Mouse (Mus musculus): ENCODE measurements around the gene Sort1.

Sort1 gene

GRCm38 (mm10) chr3:108325521-108325920 lies 41.6 kb downstream of the Sort1 start:
- DNase-seq (ENCODE audit: extremely low read depth, insufficient read length, low spot score) = no peak

- DNase-seq (ENCODE audit: extremely low read depth, insufficient read length, low spot score) = no peak
Observed at GRCm38 (mm10) chr3:108327275-108327674, 43.4 kb downstream of the Sort1 start.

DNA sequence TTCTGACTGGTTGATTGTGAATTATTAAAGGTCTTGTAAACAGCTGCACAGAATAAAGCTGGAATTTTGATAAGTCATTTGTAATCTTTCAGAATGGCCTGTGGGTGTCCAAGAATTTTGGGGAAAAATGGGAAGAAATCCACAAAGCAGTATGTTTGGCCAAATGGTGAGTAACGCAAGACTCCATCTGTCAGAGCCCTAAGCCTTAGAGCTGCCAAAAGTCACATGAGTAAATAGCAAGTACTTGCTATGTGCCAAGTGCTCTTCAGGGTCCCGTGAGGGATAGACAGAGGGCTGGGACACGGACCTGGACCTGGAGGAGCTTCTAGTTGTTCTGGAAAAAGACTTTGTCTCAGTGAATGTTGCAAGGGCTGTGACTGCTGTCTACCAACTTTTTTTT lies 44.0 kb downstream of the Sort1 start:
- DNase-seq (ENCODE audit: extremely low read depth, insufficient read length, low spot score) = no peak

GRCm38 (mm10) chr3:108328441-108328841 lies 44.6 kb downstream of the Sort1 start:
- peak; percentile 81 for DNase-seq (ENCODE audit: extremely low read depth, insufficient read length, low spot score)

GRCm38 (mm10) chr3:108330812-108331211 lies 46.9 kb downstream of the Sort1 start:
- no peak for DNase-seq (ENCODE audit: extremely low read depth, insufficient read length, low spot score)

DNA sequence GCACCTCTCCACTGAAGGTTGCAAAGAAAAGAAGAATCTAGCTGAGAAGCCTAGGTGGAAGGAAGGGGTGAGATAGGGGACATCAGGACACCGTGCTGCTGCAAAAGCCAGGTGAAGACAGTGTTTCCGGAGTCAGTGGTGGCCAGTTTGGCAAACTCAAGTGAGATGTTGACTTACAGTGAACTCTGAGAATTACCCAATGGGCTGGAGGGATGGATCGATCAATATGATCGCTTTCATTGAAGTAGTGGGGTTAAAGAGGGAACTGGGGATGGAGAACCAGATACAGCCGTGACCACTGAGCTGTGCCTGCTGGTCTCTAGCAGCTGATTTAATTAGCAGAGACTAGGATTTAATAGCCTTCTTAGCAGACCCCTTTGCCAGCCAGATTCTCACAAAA lies 53.0 kb downstream of the Sort1 start:
- no peak for DNase-seq (ENCODE audit: extremely low read depth, insufficient read length, low spot score)

GRCm38 (mm10) chr3:108341040-108341439 lies 57.2 kb downstream of the Sort1 start:
- no peak for DNase-seq (ENCODE audit: extremely low read depth, insufficient read length, low spot score)

- no peak for DNase-seq (ENCODE audit: extremely low read depth, insufficient read length, low spot score)
Observed at GRCm38 (mm10) chr3:108342185-108342584, 58.3 kb downstream of the Sort1 start.

- no peak for DNase-seq (ENCODE audit: extremely low read depth, insufficient read length, low spot score)
Observed at GRCm38 (mm10) chr3:108345855-108346254, 62.0 kb downstream of the Sort1 start.

GRCm38 (mm10) chr3:108348376-108348775 lies 64.5 kb downstream of the Sort1 start:
- no peak for DNase-seq (ENCODE audit: extremely low read depth, insufficient read length, low spot score)

- DNase-seq (ENCODE audit: extremely low read depth, insufficient read length, low spot score) = no peak
Observed at GRCm38 (mm10) chr3:108355245-108355644, 71.4 kb downstream of the Sort1 start.

- no peak for DNase-seq (ENCODE audit: extremely low read depth, insufficient read length, low spot score)
Observed at GRCm38 (mm10) chr3:108357051-108357450, 73.2 kb downstream of the Sort1 start.

DNA sequence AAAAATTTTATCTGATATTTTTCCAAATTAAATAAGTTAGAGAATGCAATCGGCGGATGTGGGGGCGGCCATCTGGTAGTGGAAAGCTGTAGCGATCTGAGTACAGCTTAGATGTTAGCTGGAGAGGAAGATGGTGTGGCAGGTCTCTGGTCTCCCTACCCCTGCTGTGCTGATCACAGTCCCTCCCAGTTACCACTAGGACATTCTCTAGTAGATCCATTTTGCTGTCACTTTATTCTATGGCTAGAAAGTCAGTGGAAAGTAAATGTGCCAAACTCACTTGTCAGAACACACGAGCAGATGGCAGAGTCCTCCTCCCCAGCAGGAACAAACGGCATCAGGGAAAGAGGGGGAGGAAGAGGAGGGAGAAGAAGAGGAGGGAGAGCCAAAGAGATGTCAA lies 74.6 kb downstream of the Sort1 start:
- DNase-seq (ENCODE audit: extremely low read depth, insufficient read length, low spot score) = no peak

DNA sequence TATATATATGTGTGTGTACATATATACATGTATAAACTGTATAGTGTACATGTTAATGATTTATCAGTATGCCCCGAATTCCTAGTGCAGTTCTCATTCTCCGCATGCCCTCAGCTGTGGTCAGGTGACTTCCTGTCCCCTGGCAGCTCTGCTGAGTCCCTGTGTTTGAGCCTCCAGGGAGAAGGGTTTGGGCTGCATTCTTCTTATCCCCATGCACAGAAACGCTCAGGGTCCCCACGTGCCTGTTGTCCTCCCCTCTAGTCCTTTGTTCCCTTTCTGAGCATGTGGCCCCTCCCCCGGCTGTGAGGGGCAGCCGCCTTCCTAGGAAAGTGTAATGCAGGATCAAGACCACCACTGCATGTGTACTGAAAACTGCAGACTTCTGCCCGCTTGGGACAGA lies 77.0 kb downstream of the Sort1 start:
- no peak for DNase-seq (ENCODE audit: extremely low read depth, insufficient read length, low spot score)

DNA sequence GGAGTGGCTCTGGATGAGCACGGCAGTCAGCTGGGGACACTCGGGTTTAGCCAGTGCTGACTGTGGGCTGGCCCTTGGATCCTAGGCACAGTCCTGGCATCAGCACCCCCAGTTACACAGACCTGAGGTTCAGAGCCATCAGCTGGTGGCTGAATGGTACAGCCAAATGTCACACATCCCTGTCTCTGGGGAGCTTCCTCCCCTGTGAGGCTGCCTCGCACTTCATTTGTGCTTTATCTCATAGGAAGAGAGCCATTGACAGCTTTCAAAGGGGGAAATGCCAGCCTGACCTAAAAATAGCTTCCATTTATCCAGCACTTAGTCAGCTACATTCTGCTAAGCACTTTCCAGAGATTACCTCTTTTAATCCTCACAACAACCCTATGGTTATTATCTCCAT lies 79.7 kb downstream of the Sort1 start:
- DNase-seq (ENCODE audit: extremely low read depth, insufficient read length, low spot score) = no peak

- DNase-seq (ENCODE audit: extremely low read depth, insufficient read length, low spot score) = no peak
Observed at GRCm38 (mm10) chr3:108364270-108364995, 80.6 kb downstream of the Sort1 start, which contains the start of gene Mybphl. TSS of gene Mybphl (plus strand) at chr3:108364911.

DNA sequence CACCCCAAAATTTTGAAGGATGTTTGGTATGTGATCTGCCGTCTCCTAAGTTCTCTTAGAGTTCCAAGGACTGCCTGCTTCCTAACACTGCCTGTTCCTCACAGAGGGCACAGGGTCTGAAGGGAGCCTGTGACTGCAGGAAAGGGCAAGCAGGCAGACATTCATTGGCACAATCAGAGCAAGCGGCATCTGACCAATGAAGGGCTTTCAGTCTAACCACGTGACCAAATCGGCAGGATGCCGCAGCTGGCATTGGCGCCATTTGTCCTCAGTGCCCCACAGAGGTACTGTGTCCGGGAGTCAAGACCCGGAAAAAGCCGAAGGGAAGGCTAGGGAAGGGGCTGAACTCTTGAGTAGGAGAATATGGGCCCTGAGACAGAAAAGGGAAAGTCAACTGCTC lies 83.3 kb downstream of the Sort1 start:
- DNase-seq (ENCODE audit: extremely low read depth, insufficient read length, low spot score) = no peak

- no peak for DNase-seq (ENCODE audit: extremely low read depth, insufficient read length, low spot score)
Observed at GRCm38 (mm10) chr3:108367828-108368227, 83.9 kb downstream of the Sort1 start.

DNA sequence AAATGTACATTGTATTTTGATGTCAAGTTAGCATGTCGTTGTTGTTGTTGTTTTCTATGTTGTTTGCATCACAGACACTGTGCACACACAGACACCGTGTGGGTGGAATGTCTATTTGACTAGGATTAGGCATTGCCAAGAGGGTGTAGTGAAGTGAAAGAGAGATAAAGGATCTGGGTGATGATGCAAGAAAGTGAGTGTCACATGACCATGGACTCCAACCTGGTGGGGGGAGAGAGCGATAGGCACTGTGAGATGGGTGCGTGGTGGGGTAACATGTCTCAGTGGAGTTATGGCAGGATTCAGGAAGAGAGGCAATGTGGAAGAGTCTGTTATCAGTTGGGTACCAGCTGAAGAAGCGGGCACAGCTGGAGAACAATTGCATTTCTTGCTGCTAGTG lies 84.8 kb downstream of the Sort1 start:
- no peak for DNase-seq (ENCODE audit: extremely low read depth, insufficient read length, low spot score)

GRCm38 (mm10) chr3:108372274-108372673 lies 88.4 kb downstream of the Sort1 start:
- no peak for DNase-seq (ENCODE audit: extremely low read depth, insufficient read length, low spot score)

DNA sequence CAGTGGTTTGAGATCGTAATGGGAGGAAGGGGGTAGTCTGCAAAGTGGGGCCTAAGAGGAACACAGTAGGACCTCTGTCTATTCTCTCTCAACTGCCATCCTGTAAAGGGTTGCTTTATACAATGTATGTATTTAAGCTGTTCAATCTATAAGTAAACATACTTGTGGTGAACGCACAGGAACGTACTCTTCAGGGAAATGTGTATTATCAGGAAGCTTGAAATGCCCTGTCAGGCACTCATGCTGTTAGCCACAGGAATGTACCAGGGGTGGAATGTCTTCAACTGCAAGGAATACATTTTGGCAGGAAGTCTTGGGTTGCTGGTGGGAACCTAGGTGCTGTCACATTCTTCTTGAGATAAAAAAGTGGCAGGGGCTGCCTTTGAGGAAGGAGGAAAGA lies 88.8 kb downstream of the Sort1 start:
- DNase-seq (ENCODE audit: extremely low read depth, insufficient read length, low spot score) = no peak

GRCm38 (mm10) chr3:108378875-108379663 lies 95.2 kb downstream of the Sort1 start:
- DNase-seq (ENCODE audit: extremely low read depth, insufficient read length, low spot score) = no peak
